ENCODE assay signal across 17 mouse cellular contexts in genomic region chr5:124005151-124005500, GRCm38 (mm10). TPM values are rescaled to one million over a fixed set of nuclear protein-coding genes. Genes with fewer than 3 reads are reported as not detected.
DNase-seq lines count a peak whose midpoint lies in the region; ATAC-seq and TF ChIP-seq lines count a peak whose summit lies in the region.
"Had no signal": no experiment of that assay in that cellular context is flagged by ENCODE, and none has a peak within 500 bp of the region (broad histone marks: within the 10 kb centered on the region; RNA-seq: fewer than 3 reads in every experiment).

No protein-coding gene starts in this region.

- no peak for TF ChIP-seq CTCF in left cerebral cortex, adult 2 months (IDR thresholded peaks at IDR 0.05)
- no peak for TF ChIP-seq CTCF in E14TG2a.4 (conservative IDR thresholded peaks at IDR 0.05; ENCODE audit: low read length)

- H3K9ac ChIP-seq in forebrain, embryonic 16.5 days (replicated peaks; ENCODE audit: low read depth, low read length), result no peak overlapping the region
- H3K9ac ChIP-seq in forebrain, embryonic 12.5 days, result no peak overlapping the region
- no peak overlapping the region for H3K9ac ChIP-seq in intestine, embryonic 16.5 days (ENCODE audit: low read depth, low read length)
- H3K9ac ChIP-seq: embryonic facial prominence, embryonic 13.5 days; heart, embryonic 12.5 days; limb, embryonic 12.5 days; lung, embryonic 14.5 days had no signal

- peak; percentile 13; the same call in 1 of the 2 replicates for ATAC-seq in forebrain, embryonic 16.5 days
- ATAC-seq in forebrain, embryonic 12.5 days (ENCODE audit: low FRiP score), result no peak
- no peak for ATAC-seq in intestine, embryonic 16.5 days
- ATAC-seq: Patski had no signal

- no peak overlapping the region for H3K4me3 ChIP-seq in forebrain, embryonic 16.5 days (replicated peaks; ENCODE audit: low read length)
- no peak overlapping the region for H3K4me3 ChIP-seq in forebrain, embryonic 12.5 days (replicated peaks)
- H3K4me3 ChIP-seq in left cerebral cortex, adult 2 months, result no peak overlapping the region
- H3K4me3 ChIP-seq in E14TG2a.4 (replicated peaks; ENCODE audit: low read length), result peak overlapping the region; percentile 26; the same call in 1 of the 2 replicates
- no peak overlapping the region for H3K4me3 ChIP-seq in intestine, embryonic 16.5 days (ENCODE audit: low read length)
- H3K4me3 ChIP-seq: embryonic facial prominence, embryonic 13.5 days; heart, embryonic 12.5 days; limb, embryonic 12.5 days; midbrain, embryonic 10.5 days; myocyte had no signal

- H3K9me3 ChIP-seq in forebrain, embryonic 16.5 days (ENCODE audit: control insufficient read depth, low read length), result no peaks in the 10 kb centered on the region
- H3K9me3 ChIP-seq in forebrain, embryonic 12.5 days, result no peaks in the 10 kb centered on the region
- H3K9me3 ChIP-seq in E14TG2a.4 (ENCODE audit: low read length), result no peaks in the 10 kb centered on the region
- no peaks in the 10 kb centered on the region for H3K9me3 ChIP-seq in intestine, embryonic 16.5 days (ENCODE audit: control insufficient read depth, low read length)
- H3K9me3 ChIP-seq: embryonic facial prominence, embryonic 13.5 days; heart, embryonic 12.5 days; limb, embryonic 12.5 days; midbrain, embryonic 10.5 days had no signal

- H3K36me3 ChIP-seq in forebrain, embryonic 16.5 days (ENCODE audit: control insufficient read depth, insufficient read depth), result peaks cover 38% of the 10 kb centered on the region
- peaks cover 65% of the 10 kb centered on the region for H3K36me3 ChIP-seq in forebrain, embryonic 12.5 days (replicated peaks)
- peaks cover 70% of the 10 kb centered on the region for H3K36me3 ChIP-seq in E14TG2a.4 (ENCODE audit: insufficient read depth, low read length)
- peaks cover 31% of the 10 kb centered on the region for H3K36me3 ChIP-seq in intestine, embryonic 16.5 days (ENCODE audit: control insufficient read depth, insufficient read depth, low read length)

- intact Hi-C loops in left cerebral cortex, adult 2 months (cut with DNase I), result loop anchor here (10.0 kb wide), 1 partner anchor 280 kb away; no protein-coding TSS in a partner anchor
- intact Hi-C loops in left cerebral cortex, postnatal 10 days (cut with DNase I), result no loop called here
- intact Hi-C loops in heart, postnatal 36 days (cut with DNase I), result no loop called here

- H3K4me1 ChIP-seq in forebrain, embryonic 16.5 days (replicated peaks; ENCODE audit: control insufficient read depth, insufficient read depth, low read length), result peaks cover 5% of the 10 kb centered on the region
- peaks cover 11% of the 10 kb centered on the region for H3K4me1 ChIP-seq in forebrain, embryonic 12.5 days
- peaks cover 47% of the 10 kb centered on the region for H3K4me1 ChIP-seq in E14TG2a.4 (replicated peaks; ENCODE audit: low read depth, low read length)
- peaks cover 20% of the 10 kb centered on the region for H3K4me1 ChIP-seq in intestine, embryonic 16.5 days (ENCODE audit: control insufficient read depth, insufficient read depth, low read length)
- H3K4me1 ChIP-seq: embryonic facial prominence, embryonic 13.5 days had no signal

- no peak for DNase-seq in left cerebral cortex, adult 2 months (ENCODE audit: extremely low spot score in 1 of 2, low spot score in 2 of 2)
- DNase-seq in left cerebral cortex, postnatal 10 days (ENCODE audit: extremely low spot score in 1 of 2, low spot score in 2 of 2), result no peak
- no peak for DNase-seq in heart, postnatal 36 days
- DNase-seq in spleen, postnatal 4 days (ENCODE audit: low spot score in 2 of 2), result no peak
- DNase-seq: B cell, adult 2 months; cerebellum, adult 8-10 months; lung, embryonic 14.5 days had no signal

- no peak overlapping the region for H3K4me2 ChIP-seq in forebrain, embryonic 16.5 days (ENCODE audit: low read length)
- no peak overlapping the region for H3K4me2 ChIP-seq in forebrain, embryonic 12.5 days
- no peak overlapping the region for H3K4me2 ChIP-seq in intestine, embryonic 16.5 days (ENCODE audit: low read depth, low read length)
- H3K4me2 ChIP-seq: embryonic facial prominence, embryonic 13.5 days; heart, embryonic 12.5 days; limb, embryonic 12.5 days; lung, embryonic 14.5 days had no signal

- 83% methylated on average over 15 of the region's 15 CpGs for WGBS in forebrain, embryonic 16.5 days
- WGBS in forebrain, embryonic 12.5 days, result 97% methylated on average over 15 of the region's 15 CpGs
- WGBS in intestine, embryonic 16.5 days, result 89% methylated on average over 15 of the region's 15 CpGs

- H3K27ac ChIP-seq in forebrain, embryonic 16.5 days (ENCODE audit: low read length), result peak overlapping the region; percentile 38
- no peak overlapping the region for H3K27ac ChIP-seq in forebrain, embryonic 12.5 days
- H3K27ac ChIP-seq in left cerebral cortex, adult 2 months, result peak overlapping the region; percentile 53
- peak overlapping the region; percentile 63 for H3K27ac ChIP-seq in intestine, embryonic 16.5 days (ENCODE audit: low read length)
- H3K27ac ChIP-seq: embryonic facial prominence, embryonic 13.5 days; limb, embryonic 12.5 days; midbrain, embryonic 10.5 days had no signal

- no peaks in the 10 kb centered on the region for H3K27me3 ChIP-seq in forebrain, embryonic 16.5 days (replicated peaks; ENCODE audit: control insufficient read depth, insufficient read depth, low read length)
- H3K27me3 ChIP-seq in forebrain, embryonic 12.5 days, result no peaks in the 10 kb centered on the region
- no peaks in the 10 kb centered on the region for H3K27me3 ChIP-seq in E14TG2a.4 (ENCODE audit: insufficient read depth, low read length)
- no peaks in the 10 kb centered on the region for H3K27me3 ChIP-seq in intestine, embryonic 16.5 days (replicated peaks; ENCODE audit: control insufficient read depth, insufficient read depth, low read length)
- H3K27me3 ChIP-seq: embryonic facial prominence, embryonic 13.5 days; heart, embryonic 12.5 days; limb, embryonic 12.5 days; Patski had no signal

RNA-seq across cellular contexts. Expression of gene Vps37b, which starts 26.9 kb away (rescaled TPM):
- 104 and 112 TPM in 2 replicates for polyA plus RNA-seq in forebrain, embryonic 16.5 days (2015; fragmentation: Nextera tagmentation; extraction: Ambion mirVana)
- polyA plus RNA-seq in forebrain, embryonic 12.5 days (2016; fragmentation: Nextera tagmentation; extraction: Ambion mirVana), result 70.5 and 73.4 TPM in 2 replicates
- total RNA-seq in left cerebral cortex, adult 2 months (2021), result 10 to 100 TPM; 46.1 to 47.3 TPM
- total RNA-seq in left cerebral cortex, postnatal 10 days (2021), result 10 to 100 TPM; 42.5 to 42.6 TPM
- polyA plus RNA-seq in intestine, embryonic 16.5 days (2015; fragmentation: Nextera tagmentation; extraction: Ambion mirVana), result 25.7 and 27.1 TPM in 2 replicates
- total RNA-seq in heart, postnatal 36 days (2021), result 10 to 100 TPM; 19.6 to 25.0 TPM

RNA-seq across cellular contexts. Expression of gene Hip1r, which starts 31.7 kb away (rescaled TPM):
- polyA plus RNA-seq in forebrain, embryonic 16.5 days (2015; fragmentation: Nextera tagmentation; extraction: Ambion mirVana), result 33.3 and 35.7 TPM in 2 replicates
- 16.0 and 17.9 TPM in 2 replicates for polyA plus RNA-seq in forebrain, embryonic 12.5 days (2016; fragmentation: Nextera tagmentation; extraction: Ambion mirVana)
- total RNA-seq in left cerebral cortex, adult 2 months (2021), result 10 to 100 TPM; 68.3 to 74.2 TPM
- 10 to 100 TPM; 82.4 to 93.4 TPM for total RNA-seq in left cerebral cortex, postnatal 10 days (2021)
- polyA plus RNA-seq in intestine, embryonic 16.5 days (2015; fragmentation: Nextera tagmentation; extraction: Ambion mirVana), result 33.8 and 34.8 TPM in 2 replicates
- total RNA-seq in heart, postnatal 36 days (2021), result 10 to 100 TPM in 1 of 2 experiments, 1 to 10 TPM in 1; 8.6 to 17.0 TPM
